Mouse (Mus musculus) liver, embryonic 12.5 days (tissue): ENCODE results near the gene Ndufv2. TPM values are rescaled to one million over a fixed set of nuclear protein-coding genes. Genes with fewer than 3 reads are reported as not detected.
"Not testable (repeated sequence)": the region's sequence is repeated elsewhere in the genome, so short reads cannot be mapped to it uniquely, and the experiment has no call there.

Experiments used
- ATAC-seq: fragments of 200-750 bp; cut with Nextera tagmentation; 2 replicates; pipeline ENCODE4 v1.8.0; 2017; ENCODE audit warnings: moderate number of reproducible peaks, mild to moderate bottlenecking, moderate library complexity
- H3K27ac ChIP-seq: fragments of 300-500 bp; sonication (generic); 2 replicates; pipeline ENCODE4 v1.5.1; 2016; ENCODE audit warnings: mild to moderate bottlenecking
- H3K27me3 ChIP-seq: fragments of 300-500 bp; sonication (generic); replicated peaks from 2 replicates; pipeline ENCODE4 v1.6.1; 2016; ENCODE audit warnings: mild to moderate bottlenecking, moderate library complexity
- H3K36me3 ChIP-seq: fragments of 300-500 bp; sonication (generic); 2 replicates; pipeline ENCODE4 v1.6.1; 2016; ENCODE audit warnings: mild to moderate bottlenecking, moderate library complexity
- H3K4me1 ChIP-seq: fragments of 300-500 bp; sonication (generic); 2 replicates; pipeline ENCODE4 v1.6.1; 2016
- H3K4me2 ChIP-seq: fragments of 300-500 bp; sonication (generic); 2 replicates; pipeline ENCODE4 v1.6.1; 2016; ENCODE audit warnings: mild to moderate bottlenecking, moderate library complexity
- H3K4me3 ChIP-seq: fragments of 300-500 bp; sonication (generic); 2 replicates; pipeline ENCODE4 v1.5.1; 2016; ENCODE audit warnings: mild to moderate bottlenecking, moderate library complexity
- H3K9ac ChIP-seq: fragments of 300-500 bp; sonication (generic); 2 replicates; pipeline ENCODE4 v1.6.1; 2016; ENCODE audit warnings: mild to moderate bottlenecking, moderate library complexity
- H3K9me3 ChIP-seq: fragments of 300-500 bp; sonication (generic); replicated peaks from 2 replicates; pipeline ENCODE4 v1.6.1; 2016; ENCODE audit warnings: mild to moderate bottlenecking, moderate library complexity
- WGBS: fragments of 180-500 bp; shearing (Covaris S2); methylation state at CpG from one replicate; pipeline ENCODE4 v1.1.7; 2016; ENCODE audit not compliant: insufficient replicate concordance; 5-methylcytosine and 5-hydroxymethylcytosine counted together
- polyA plus RNA-seq: library from polyadenylated mRNA; unstranded; fragments of >200 nt; fragmentation: Nextera tagmentation; extraction: Ambion mirVana; gene quantifications from 2 replicates; pipeline ENCODE4 v1.2.1, GENCODE M21; 2016

The Ndufv2 gene
- polyA plus RNA-seq, 1 experiment from 2014 or later: 239 TPM

GRCm38 (mm10) chr17:66076934-66077333 is 24.4 kb downstream of the Ndufv2 start, which contains the start of gene Ankrd12:
Gene Ankrd12 (minus strand): TSS chr17:66077089.
- peak; percentile 95 for ATAC-seq
- peak within 1 kb of the TSS; percentile 97 for H3K27ac ChIP-seq
- peak within 1 kb of the TSS; percentile 94 for H3K4me3 ChIP-seq
- under 1% methylated on average over 53 of the region's 53 CpGs for WGBS
- H3K27me3 ChIP-seq: no peaks in the 10 kb centered on the region
- peaks cover 27% of the 10 kb centered on the region for H3K4me1 ChIP-seq
- H3K9me3 ChIP-seq: no peaks in the 10 kb centered on the region
- peaks cover 33% of the 10 kb centered on the region for H3K36me3 ChIP-seq
- peak within 1 kb of the TSS; percentile 99 for H3K4me2 ChIP-seq
- peak within 1 kb of the TSS; percentile 85 for H3K9ac ChIP-seq

GRCm38 (mm10) chr17:66076174-66076927 is 25.0 kb downstream of the Ndufv2 start:
- Histone ChIP-seq H3K4me1 (peaks cover 32% of the 10 kb centered on the region), H3K9me3 (no peaks in the 10 kb centered on the region), H3K4me2 (peak overlapping the region; percentile 99), H3K27ac (peak overlapping the region; percentile 97), H3K4me3 (peak overlapping the region; percentile 94), H3K9ac (peak overlapping the region; percentile 85), H3K36me3 (peaks cover 28% of the 10 kb centered on the region), H3K27me3 (no peaks in the 10 kb centered on the region)
- ATAC-seq: peak; percentile 82
- under 1% methylated on average over 89 of the region's 95 CpGs for WGBS

- Histone ChIP-seq H3K4me2 (peak overlapping the region; percentile 99), H3K9ac (peak overlapping the region; percentile 85), H3K4me1 (peaks cover 33% of the 10 kb centered on the region), H3K27me3 (no peaks in the 10 kb centered on the region), H3K36me3 (peaks cover 22% of the 10 kb centered on the region), H3K4me3 (peak overlapping the region; percentile 94), H3K27ac (peak overlapping the region; percentile 97; the same call in 1 of the 2 replicates), H3K9me3 (no peaks in the 10 kb centered on the region)
- WGBS: 17% methylated on average over 12 of the region's 12 CpGs
- ATAC-seq: no peak
Measured at GRCm38 (mm10) chr17:66075827-66076173, 25.6 kb downstream of the Ndufv2 start.

GRCm38 (mm10) chr17:66073971-66074370 is 27.4 kb downstream of the Ndufv2 start:
- H3K36me3 ChIP-seq: peaks cover 6% of the 10 kb centered on the region; the same call in 1 of the 2 replicates
- H3K9ac ChIP-seq: no peak overlapping the region
- ATAC-seq: no peak
- H3K27ac ChIP-seq: no peak overlapping the region
- WGBS: 79% methylated on average over 7 of the region's 7 CpGs
- no peaks in the 10 kb centered on the region for H3K9me3 ChIP-seq
- no peaks in the 10 kb centered on the region for H3K27me3 ChIP-seq
- no peak overlapping the region for H3K4me2 ChIP-seq
- H3K4me3 ChIP-seq: no peak overlapping the region
- peaks cover 33% of the 10 kb centered on the region for H3K4me1 ChIP-seq

GRCm38 (mm10) chr17:66069036-66069435 is 32.3 kb downstream of the Ndufv2 start:
- 82% methylated on average over 2 of the region's 2 CpGs for WGBS
- not testable (repeated sequence) for H3K4me3 ChIP-seq, H3K9me3 ChIP-seq, H3K9ac ChIP-seq, H3K36me3 ChIP-seq, ATAC-seq, H3K4me1 ChIP-seq, H3K4me2 ChIP-seq, H3K27ac ChIP-seq, H3K27me3 ChIP-seq

- 0 out of 2 replicates have a peak, but pooled peaks cover 3% of the 10 kb centered on the region for H3K27me3 ChIP-seq
- ATAC-seq: no peak
- 66% methylated on average over 4 of the region's 4 CpGs for WGBS
Measured at GRCm38 (mm10) chr17:66065115-66065514, 36.2 kb downstream of the Ndufv2 start.

GRCm38 (mm10) chr17:66061241-66061938 is 40.0 kb downstream of the Ndufv2 start:
- H3K4me1 ChIP-seq: no peaks in the 10 kb centered on the region
- WGBS: 66% methylated on average over 8 of the region's 8 CpGs

More at GRCm38 (mm10) chr17:66065115-66065514, 36.2 kb downstream of the Ndufv2 start:
- Histone ChIP-seq H3K9ac (no peak overlapping the region), H3K4me1 (no peaks in the 10 kb centered on the region), H3K4me2 (no peak overlapping the region), H3K4me3 (no peak overlapping the region), H3K9me3 (no peaks in the 10 kb centered on the region), H3K27ac (no peak overlapping the region), H3K36me3 (no peaks in the 10 kb centered on the region)

GRCm38 (mm10) chr17:66058160-66058559 is 43.2 kb downstream of the Ndufv2 start:
- no peak overlapping the region for H3K27ac ChIP-seq
- H3K4me2 ChIP-seq: no peak overlapping the region
- H3K4me1 ChIP-seq: no peaks in the 10 kb centered on the region
- no peak for ATAC-seq
- H3K9me3 ChIP-seq: no peaks in the 10 kb centered on the region
- H3K27me3 ChIP-seq: no peaks in the 10 kb centered on the region
- H3K36me3 ChIP-seq: no peaks in the 10 kb centered on the region
- H3K9ac ChIP-seq: no peak overlapping the region
- H3K4me3 ChIP-seq: no peak overlapping the region
- WGBS: 81% methylated on average over 4 of the region's 4 CpGs

More at GRCm38 (mm10) chr17:66061241-66061938, 40.0 kb downstream of the Ndufv2 start:
- Histone ChIP-seq H3K9me3 (no peaks in the 10 kb centered on the region), H3K27me3 (no peaks in the 10 kb centered on the region), H3K4me2 (no peak overlapping the region), H3K4me3 (no peak overlapping the region), H3K36me3 (no peaks in the 10 kb centered on the region), H3K27ac (no peak overlapping the region), H3K9ac (no peak overlapping the region)
- no peak for ATAC-seq

GRCm38 (mm10) chr17:66057145-66057544 is 44.2 kb downstream of the Ndufv2 start:
- H3K4me1 ChIP-seq: no peaks in the 10 kb centered on the region
- 77% methylated on average over 2 of the region's 2 CpGs for WGBS
- no peak overlapping the region for H3K27ac ChIP-seq
- H3K4me3 ChIP-seq: no peak overlapping the region
- no peak overlapping the region for H3K4me2 ChIP-seq
- no peak for ATAC-seq
- H3K27me3 ChIP-seq: no peaks in the 10 kb centered on the region
- no peaks in the 10 kb centered on the region for H3K36me3 ChIP-seq
- no peak overlapping the region for H3K9ac ChIP-seq
- H3K9me3 ChIP-seq: no peaks in the 10 kb centered on the region

- H3K4me1 ChIP-seq: no peaks in the 10 kb centered on the region; the same call in 1 of the 2 replicates
- no peaks in the 10 kb centered on the region for H3K9me3 ChIP-seq
- H3K36me3 ChIP-seq: no peaks in the 10 kb centered on the region
- no peak overlapping the region for H3K4me2 ChIP-seq
- H3K9ac ChIP-seq: no peak overlapping the region
- H3K27ac ChIP-seq: no peak overlapping the region
- no peaks in the 10 kb centered on the region for H3K27me3 ChIP-seq
- no peak overlapping the region for H3K4me3 ChIP-seq
- ATAC-seq: no peak
- WGBS: 61% methylated on average over 4 of the region's 4 CpGs
Measured at GRCm38 (mm10) chr17:66053349-66053748, 48.0 kb downstream of the Ndufv2 start.

- 70% methylated on average over 4 of the region's 4 CpGs for WGBS
- Histone ChIP-seq H3K4me2 (no peak overlapping the region), H3K36me3 (no peaks in the 10 kb centered on the region), H3K9ac (no peak overlapping the region), H3K27me3 (no peaks in the 10 kb centered on the region), H3K4me1 (peaks cover 4% of the 10 kb centered on the region; the same call in 1 of the 2 replicates), H3K4me3 (no peak overlapping the region), H3K27ac (no peak overlapping the region), H3K9me3 (no peaks in the 10 kb centered on the region)
- no peak for ATAC-seq
Measured at GRCm38 (mm10) chr17:66048795-66049194, 52.6 kb downstream of the Ndufv2 start.

- Histone ChIP-seq H3K36me3 (no peaks in the 10 kb centered on the region), H3K4me2 (no peak overlapping the region), H3K27ac (no peak overlapping the region), H3K9ac (no peak overlapping the region), H3K4me3 (no peak overlapping the region), H3K9me3 (no peaks in the 10 kb centered on the region), H3K27me3 (no peaks in the 10 kb centered on the region), H3K4me1 (peaks cover 4% of the 10 kb centered on the region; the same call in 1 of the 2 replicates)
- WGBS: 52% methylated on average over 5 of the region's 5 CpGs
- no peak for ATAC-seq
Measured at GRCm38 (mm10) chr17:66048199-66048598, 53.2 kb downstream of the Ndufv2 start.
